Mouse (Mus musculus) MEL (cell line): Measurements from ENCODE around the gene Mrps35. TPM values are rescaled to one million over a fixed set of nuclear protein-coding genes. Genes with fewer than 3 reads are reported as not detected.

Experiments
- DNase-seq: peaks from one replicate; pipeline ENCODE4 v3.0.0; 2011; ENCODE audit warnings: low read depth, low spot score
- H3K27ac ChIP-seq: 2 replicates; pipeline ENCODE4 v1.5.1; 2012; ENCODE audit warnings: low read depth, mild to moderate bottlenecking, control low read depth, low read length, moderate library complexity; ENCODE audit not compliant: control insufficient read depth
- H3K27me3 ChIP-seq, 2 experiments: fragments of 150-350 bp in 1 of 2; sonication (generic) in 1 of 2; 2 replicates each; pipeline ENCODE4 v1.6.1; 2012; ENCODE audit warnings: low read length in 2 of 2, mild to moderate bottlenecking in 2 of 2, improper control_type of control experiment in 1 of 2, moderate library complexity in 1 of 2; ENCODE audit not compliant: insufficient read depth in 2 of 2, control insufficient read depth in 1 of 2
- H3K36me3 ChIP-seq, 2 experiments: 2 replicates each; pipeline ENCODE4 v1.6.1; 2012 to 2014; ENCODE audit warnings: low read length in 2 of 2, improper control_type of control experiment in 1 of 2, inconsistent platforms in 1 of 2, mild to moderate bottlenecking in 1 of 2; ENCODE audit not compliant: insufficient read depth in 2 of 2, control insufficient read depth in 1 of 2
- H3K4me1 ChIP-seq, 2 experiments: fragments of 150-350 bp in 1 of 2; sonication (generic) in 1 of 2; 2 replicates each; pipeline ENCODE4 v1.6.1; 2012; ENCODE audit warnings: low read length in 2 of 2, improper control_type of control experiment in 1 of 2, mild to moderate bottlenecking in 1 of 2; ENCODE audit not compliant: insufficient read depth in 2 of 2, control insufficient read depth in 1 of 2
- H3K4me3 ChIP-seq, 2 experiments: fragments of 150-350 bp in 1 of 2; sonication (generic) in 1 of 2; 2 replicates each; pipeline ENCODE4 v1.5.1; 2012; ENCODE audit warnings: low read depth in 2 of 2, low read length in 2 of 2, mild to moderate bottlenecking in 2 of 2, moderate library complexity in 2 of 2, control low read depth in 1 of 2, improper control_type of control experiment in 1 of 2; ENCODE audit not compliant: control insufficient read depth in 1 of 2, insufficient read depth in 1 of 2
- H3K79me2 ChIP-seq: 2 replicates; pipeline ENCODE4 v1.6.1; 2012; ENCODE audit warnings: mild to moderate bottlenecking, low read length, moderate library complexity; ENCODE audit not compliant: control insufficient read depth, poor library complexity, insufficient read depth
- H3K9ac ChIP-seq: 2 replicates; pipeline ENCODE4 v1.6.1; 2012; ENCODE audit warnings: low read depth, mild to moderate bottlenecking, control low read depth, low read length, moderate library complexity; ENCODE audit not compliant: control insufficient read depth, poor library complexity, severe bottlenecking
- H3K9me3 ChIP-seq: fragments of 150-350 bp; sonication (generic); replicated peaks from 2 replicates; pipeline ENCODE4 v1.6.1; 2012; ENCODE audit warnings: mild to moderate bottlenecking, low read length, improper control_type of control experiment, moderate library complexity; ENCODE audit not compliant: insufficient read depth
- BHLHE40 ChIP-seq: IDR thresholded peaks from 2 replicates; pipeline ENCODE4 v1.6.1; 2012; ENCODE audit warnings: low read depth, mild to moderate bottlenecking, inconsistent platforms, low read length, improper control_type of control experiment, borderline replicate concordance
- CHD2 ChIP-seq: IDR thresholded peaks from 2 replicates; pipeline ENCODE4 v1.6.1; 2011; ENCODE audit warnings: low read length, improper control_type of control experiment
- CTCF ChIP-seq, 3 experiments: IDR thresholded peaks in 2 of 3; conservative IDR thresholded peaks in 1 of 3; 2 replicates each; pipeline ENCODE4 v1.5.1; 2011 to 2012; ENCODE audit warnings: low read length in 3 of 3, low read depth in 2 of 3, mild to moderate bottlenecking in 2 of 3, improper control_type of control experiment in 1 of 3, inconsistent platforms in 1 of 3, mixed read lengths in 1 of 3, moderate library complexity in 1 of 3; ENCODE audit not compliant: control insufficient read depth in 1 of 3, insufficient read depth in 1 of 3, poor library complexity in 1 of 3, severe bottlenecking in 1 of 3
- E2F4 ChIP-seq: IDR thresholded peaks from 2 replicates; pipeline ENCODE4 v1.6.1; 2011; ENCODE audit warnings: low read depth, low read length, improper control_type of control experiment, borderline replicate concordance
- ELF1 ChIP-seq: IDR thresholded peaks from 2 replicates; pipeline ENCODE4 v1.6.1; 2014; ENCODE audit warnings: low read depth, mild to moderate bottlenecking, inconsistent platforms, low read length, improper control_type of control experiment, moderate library complexity
- EP300 ChIP-seq, 2 experiments: IDR thresholded peaks; 2 replicates each; pipeline ENCODE4 v1.6.1; 2011; ENCODE audit warnings: improper control_type of control experiment in 2 of 2, low read length in 2 of 2, low read depth in 1 of 2, mild to moderate bottlenecking in 1 of 2
- GABPA ChIP-seq: IDR thresholded peaks from 2 replicates; pipeline ENCODE4 v1.6.1; 2012; ENCODE audit warnings: low read depth, mild to moderate bottlenecking, inconsistent platforms, low read length, improper control_type of control experiment, moderate library complexity
- GATA1 ChIP-seq: IDR thresholded peaks from 2 replicates; pipeline ENCODE4 v1.6.1; 2011; ENCODE audit warnings: low read depth, low read length, improper control_type of control experiment
- KAT2A ChIP-seq: conservative IDR thresholded peaks from 2 replicates; pipeline ENCODE4 v1.6.1; 2012; ENCODE audit warnings: low read depth, low read length, improper control_type of control experiment, inconsistent platforms
- MAFK ChIP-seq: IDR thresholded peaks from 2 replicates; pipeline ENCODE4 v1.6.1; 2011; ENCODE audit warnings: low read depth, mild to moderate bottlenecking, low read length, improper control_type of control experiment, borderline replicate concordance
- MAX ChIP-seq: IDR thresholded peaks from 2 replicates; pipeline ENCODE4 v1.6.1; 2011; ENCODE audit warnings: low read length, improper control_type of control experiment
- MAZ ChIP-seq: IDR thresholded peaks from 2 replicates; pipeline ENCODE4 v1.6.1; 2012; ENCODE audit warnings: low read depth, mild to moderate bottlenecking, inconsistent platforms, low read length, improper control_type of control experiment
- MXI1 ChIP-seq: IDR thresholded peaks from 2 replicates; pipeline ENCODE4 v1.6.1; 2011; ENCODE audit warnings: mild to moderate bottlenecking, low read depth, low read length, improper control_type of control experiment
- MYB ChIP-seq: IDR thresholded peaks from 2 replicates; pipeline ENCODE4 v1.6.1; 2011; ENCODE audit warnings: mild to moderate bottlenecking, low read depth, low read length, improper control_type of control experiment
- MYC ChIP-seq: IDR thresholded peaks from 2 replicates; pipeline ENCODE4 v1.6.1; 2011; ENCODE audit warnings: low read depth, mild to moderate bottlenecking, low read length, improper control_type of control experiment, moderate library complexity
- NELFE ChIP-seq: IDR thresholded peaks from 2 replicates; pipeline ENCODE4 v1.6.1; 2011; ENCODE audit warnings: low read depth, low read length, improper control_type of control experiment
- NRF1 ChIP-seq: IDR thresholded peaks from 2 replicates; pipeline ENCODE4 v1.6.1; 2014; ENCODE audit warnings: low read depth, mild to moderate bottlenecking, inconsistent platforms, low read length, improper control_type of control experiment, moderate library complexity; ENCODE audit not compliant: poor library complexity, insufficient read depth, severe bottlenecking
- RAD21 ChIP-seq: IDR thresholded peaks from 2 replicates; pipeline ENCODE4 v1.6.1; 2011; ENCODE audit warnings: mild to moderate bottlenecking, low read depth, low read length, improper control_type of control experiment
- SIN3A ChIP-seq: IDR thresholded peaks from 2 replicates; pipeline ENCODE4 v1.6.1; 2012; ENCODE audit warnings: low read length, improper control_type of control experiment, inconsistent platforms
- TAL1 ChIP-seq: IDR thresholded peaks from 2 replicates; pipeline ENCODE4 v1.6.1; 2012; ENCODE audit warnings: mild to moderate bottlenecking, inconsistent platforms, low read length, moderate library complexity, mixed read lengths
- TBP ChIP-seq: IDR thresholded peaks from 2 replicates; pipeline ENCODE4 v1.8.0; 2011; ENCODE audit warnings: low read depth, low read length, improper control_type of control experiment
- TCF12 ChIP-seq: IDR thresholded peaks from 2 replicates; pipeline ENCODE4 v1.6.1; 2014; ENCODE audit warnings: low read depth, mild to moderate bottlenecking, inconsistent platforms, low read length, improper control_type of control experiment, moderate library complexity
- UBTF ChIP-seq: IDR thresholded peaks from 2 replicates; pipeline ENCODE4 v1.6.1; 2012; ENCODE audit warnings: low read depth, mild to moderate bottlenecking, inconsistent platforms, low read length, improper control_type of control experiment, moderate library complexity, borderline replicate concordance; ENCODE audit not compliant: insufficient read depth
- USF1 ChIP-seq: IDR thresholded peaks from 2 replicates; pipeline ENCODE4 v1.6.1; 2014; ENCODE audit warnings: low read depth, mild to moderate bottlenecking, inconsistent platforms, low read length, improper control_type of control experiment, moderate library complexity
- USF2 ChIP-seq, 2 experiments: IDR thresholded peaks; 2 replicates each; pipeline ENCODE4 v1.6.1; 2011 to 2012; ENCODE audit warnings: improper control_type of control experiment in 2 of 2, low read length in 2 of 2, borderline replicate concordance in 1 of 2, inconsistent platforms in 1 of 2, low read depth in 1 of 2, mild to moderate bottlenecking in 1 of 2; ENCODE audit not compliant: insufficient read depth in 1 of 2
- ZC3H11A ChIP-seq: IDR thresholded peaks from 2 replicates; pipeline ENCODE4 v1.6.1; 2012; ENCODE audit warnings: low read depth, mild to moderate bottlenecking, inconsistent platforms, low read length, improper control_type of control experiment
- ZKSCAN1 ChIP-seq: IDR thresholded peaks from 2 replicates; pipeline ENCODE4 v1.6.1; 2012; ENCODE audit warnings: low read depth, mild to moderate bottlenecking, inconsistent platforms, low read length, improper control_type of control experiment, moderate library complexity
- ZMIZ1 ChIP-seq: IDR thresholded peaks from 2 replicates; pipeline ENCODE4 v1.6.1; 2012; ENCODE audit warnings: low read depth, mild to moderate bottlenecking, inconsistent platforms, low read length, improper control_type of control experiment, moderate library complexity
- ZNF384 ChIP-seq: IDR thresholded peaks from 2 replicates; pipeline ENCODE4 v1.6.1; 2012; ENCODE audit warnings: low read depth, mild to moderate bottlenecking, inconsistent platforms, low read length, improper control_type of control experiment
- polyA plus RNA-seq, 2 experiments: library from polyadenylated mRNA; stranded (reverse) in 1 of 2; unstranded in 1 of 2; fragments of >175 nt in 1 of 2; fragments of >200 nt in 1 of 2; gene quantifications; 2 replicates each; pipeline versions ENCODE4 v1.2.1 to v1.2.4; 2012; ENCODE audit warnings: low replicate concordance in 2 of 2, low read depth in 1 of 2; ENCODE audit not compliant: insufficient read length in 2 of 2, insufficient read depth in 1 of 2, missing spikeins in 1 of 2
- total RNA-seq: library from RNA; depleted of rRNA; stranded (reverse); fragments of 300-350 nt; gene quantifications from 2 replicates; pipeline ENCODE4 v1.2.3, GENCODE M21; 2012

Mrps35 gene
- total and polyA plus RNA-seq, 3 experiments: 99.0 to 148 TPM; not detected in 1

DNA sequence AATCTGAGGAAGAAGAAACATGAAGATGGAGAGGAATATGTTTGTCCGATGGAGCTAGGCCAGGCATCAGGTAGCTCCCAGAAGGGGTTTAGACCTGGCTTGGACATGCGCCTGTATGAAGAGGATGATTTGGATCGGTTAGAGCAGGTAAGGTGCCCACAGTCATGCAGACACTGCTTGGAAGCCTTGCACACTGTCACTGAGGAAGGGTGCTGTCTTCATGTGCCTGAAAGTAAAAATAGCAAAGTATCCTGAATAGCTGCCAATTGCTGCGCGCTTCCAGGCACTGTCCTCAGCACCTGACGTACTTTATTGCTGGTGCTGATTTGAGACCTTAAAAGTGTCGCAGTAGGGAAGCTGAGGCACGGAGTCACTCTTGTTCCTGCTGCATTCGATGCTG lies 13.0 kb upstream of the Mrps35 start:
- Histone ChIP-seq H3K27me3 (no peaks in the 10 kb centered on the region), H3K4me1 (no peaks in the 10 kb centered on the region), H3K36me3 (no peaks in the 10 kb centered on the region; a peak in 1 of 4 replicates), H3K79me2 (no peaks in the 10 kb centered on the region), H3K27ac (no peak overlapping the region), H3K9me3 (no peaks in the 10 kb centered on the region), H3K4me3 (no peak overlapping the region), H3K9ac (no peak overlapping the region)
- DNase-seq: no peak
- no peak for TF ChIP-seq UBTF
- no peak for TF ChIP-seq CTCF (IDR thresholded peaks at IDR 0.05 in 2 of 3, conservative IDR thresholded peaks at IDR 0.05 in 1 of 3; ENCODE audit: control insufficient read depth in 1 of 3, insufficient read depth in 1 of 3, low read depth in 2 of 3, low read length in 3 of 3, poor library complexity in 1 of 3, severe bottlenecking in 1 of 3)
- no peak for TF ChIP-seq SIN3A
- TF ChIP-seq E2F4: no peak
- no peak for TF ChIP-seq MYB
- no peak for TF ChIP-seq ZMIZ1
- no peak for TF ChIP-seq KAT2A
- TF ChIP-seq ZKSCAN1: no peak
- no peak for TF ChIP-seq NELFE
- TF ChIP-seq TBP: no peak
- no peak for TF ChIP-seq USF1
- no peak for TF ChIP-seq GABPA
- no peak for TF ChIP-seq ZNF384
- no peak for TF ChIP-seq MYC
- TF ChIP-seq MAZ: no peak
- no peak for TF ChIP-seq TAL1
- TF ChIP-seq MXI1: no peak
- TF ChIP-seq MAFK: no peak
- TF ChIP-seq EP300 (IDR thresholded peaks at IDR 0.05; ENCODE audit: low read depth in 1 of 2, low read length in 2 of 2): no peak

- DNase-seq: no peak
- no peaks in the 10 kb centered on the region; a peak in 1 of 4 replicates for H3K36me3 ChIP-seq
Observed at GRCm38 (mm10) chr6:147030096-147030885, 12.3 kb upstream of the Mrps35 start.

More at GRCm38 (mm10) chr6:147030096-147030885, 12.3 kb upstream of the Mrps35 start:
- H3K4me3 ChIP-seq: no peak overlapping the region
- H3K79me2 ChIP-seq: no peaks in the 10 kb centered on the region
- TF ChIP-seq TCF12 (no peak), ELF1 (no peak), MAFK (no peak), TBP (no peak), ZKSCAN1 (no peak), RAD21 (no peak), GATA1 (no peak), NRF1 (no peak), BHLHE40 (no peak), USF2 (IDR thresholded peaks at IDR 0.05; ENCODE audit: borderline replicate concordance in 1 of 2, insufficient read depth in 1 of 2, low read depth in 1 of 2, low read length in 2 of 2) (no peak), MAX (no peak), ZC3H11A (no peak), CHD2 (no peak)
- H3K9ac ChIP-seq: no peak overlapping the region
- no peaks in the 10 kb centered on the region for H3K9me3 ChIP-seq
- no peak overlapping the region for H3K27ac ChIP-seq
- no peaks in the 10 kb centered on the region for H3K27me3 ChIP-seq
- no peaks in the 10 kb centered on the region for H3K4me1 ChIP-seq
